Mouse (Mus musculus) CH12.LX (cell line): Measurements from ENCODE around the gene Bsn.

Source experiments
- CHD2 ChIP-seq: IDR thresholded peaks from 2 replicates; pipeline ENCODE4 v1.6.1; 2011; ENCODE audit warnings: low read length, improper control_type of control experiment
- CTCF ChIP-seq, 2 experiments: IDR thresholded peaks in 1 of 2; conservative IDR thresholded peaks in 1 of 2; 2 replicates each; pipeline ENCODE4 v1.5.1; 2011 to 2012; ENCODE audit warnings: low read depth in 2 of 2, low read length in 2 of 2, improper control_type of control experiment in 1 of 2, inconsistent platforms in 1 of 2, mild to moderate bottlenecking in 1 of 2, moderate library complexity in 1 of 2
- HCFC1 ChIP-seq: IDR thresholded peaks from 2 replicates; pipeline ENCODE4 v1.6.1; 2012; ENCODE audit warnings: low read depth, mild to moderate bottlenecking, inconsistent platforms, low read length, improper control_type of control experiment
- JUN ChIP-seq: IDR thresholded peaks from 2 replicates; pipeline ENCODE4 v1.6.1; 2011; ENCODE audit warnings: low read depth, mild to moderate bottlenecking, low read length, improper control_type of control experiment, moderate library complexity; ENCODE audit not compliant: insufficient read depth
- MAFK ChIP-seq: IDR thresholded peaks from 2 replicates; pipeline ENCODE4 v1.6.1; 2011; ENCODE audit warnings: low read length, improper control_type of control experiment; ENCODE audit not compliant: insufficient replicate concordance
- ZKSCAN1 ChIP-seq: IDR thresholded peaks from 2 replicates; pipeline ENCODE4 v1.6.1; 2012; ENCODE audit warnings: low read depth, inconsistent platforms, low read length, improper control_type of control experiment, borderline replicate concordance
- ZNF384 ChIP-seq: IDR thresholded peaks from 2 replicates; pipeline ENCODE4 v1.6.1; 2012; ENCODE audit warnings: low read depth, low read length, improper control_type of control experiment, inconsistent platforms

GRCm38 (mm10) chr9:108119891-108120411, 70.2 kb downstream of the Bsn start:
- TF ChIP-seq ZKSCAN1 (no peak), CTCF (conservative IDR thresholded peaks at IDR 0.05 in 1 of 2, IDR thresholded peaks at IDR 0.05 in 1 of 2; ENCODE audit: low read depth in 2 of 2, low read length in 2 of 2) (no peak), CHD2 (no peak), ZNF384 (no peak), JUN (no peak), HCFC1 (no peak), MAFK (no peak)
